Mouse (Mus musculus) 3T3-L1 (cell line): ENCODE measurements around the gene Nenf.
A peak's percentile ranks its signal among the peaks of the same experiment; 100 is the strongest.

Experiments used
- DNase-seq: peaks from one replicate; pipeline ENCODE4 v3.0.0-alpha.2; 2015; ENCODE audit warnings: low read depth, low spot score

Gene Nenf

DNA sequence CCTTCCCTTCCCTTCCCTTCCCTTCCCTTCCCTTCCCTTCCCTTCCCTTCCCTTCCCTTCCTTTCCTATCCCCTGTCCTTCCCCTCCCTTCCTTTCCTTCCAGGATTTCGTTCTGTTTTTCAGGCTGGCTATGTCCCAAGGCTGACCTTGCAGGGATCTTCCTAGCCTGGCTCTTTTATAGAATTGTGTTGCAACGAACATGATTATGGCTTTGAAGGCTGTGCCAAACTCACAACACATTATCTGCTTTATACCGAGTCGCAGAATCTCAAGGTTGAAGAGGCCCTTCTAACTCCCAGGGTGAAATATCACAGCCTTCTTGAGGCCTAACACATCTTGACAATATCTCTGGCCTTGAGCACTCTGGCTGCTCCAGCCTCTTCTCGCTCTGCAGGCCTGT, 692 bp upstream of the Nenf start:
- DNase-seq: peak; percentile 29

DNA sequence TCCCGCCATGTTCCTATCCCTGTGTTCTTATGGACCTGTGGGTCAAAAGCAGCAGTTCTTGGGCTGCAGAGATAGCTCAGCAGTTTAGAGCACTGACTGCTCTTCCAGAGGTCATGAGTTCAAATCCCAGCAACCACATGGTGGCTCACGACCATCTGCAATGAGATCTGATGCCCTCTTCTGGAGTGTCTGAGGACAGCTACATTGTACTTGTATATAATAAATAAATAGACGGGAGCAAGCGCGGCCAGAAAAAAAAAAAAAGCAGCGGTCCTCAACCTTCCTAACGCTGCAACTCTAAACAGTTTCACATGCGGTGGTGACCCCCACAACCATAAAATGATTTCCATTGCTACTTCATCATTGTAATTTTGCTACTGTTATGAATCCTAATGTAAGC, 1.2 kb downstream of the Nenf start:
- peak; percentile 25 for DNase-seq

DNA sequence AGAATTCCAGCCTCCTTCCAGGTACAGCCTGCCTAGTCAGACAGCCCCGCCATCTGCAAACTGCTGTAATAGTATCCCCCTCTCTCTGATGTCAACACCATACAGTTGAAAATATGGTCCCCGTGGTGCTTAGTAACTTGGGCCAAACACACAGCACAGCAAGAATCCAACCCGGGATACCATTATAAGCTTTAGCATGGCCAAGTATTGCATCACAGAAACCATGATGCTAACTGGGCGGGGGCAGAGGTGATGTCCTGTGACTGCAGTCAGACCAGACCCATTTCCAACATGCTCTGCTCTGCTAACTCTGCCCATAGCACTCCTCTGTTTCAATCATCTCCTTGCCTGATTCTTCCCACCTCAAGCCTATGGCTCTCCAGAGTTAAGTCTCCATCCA, 4.1 kb downstream of the Nenf start:
- peak; percentile 59 for DNase-seq

DNA sequence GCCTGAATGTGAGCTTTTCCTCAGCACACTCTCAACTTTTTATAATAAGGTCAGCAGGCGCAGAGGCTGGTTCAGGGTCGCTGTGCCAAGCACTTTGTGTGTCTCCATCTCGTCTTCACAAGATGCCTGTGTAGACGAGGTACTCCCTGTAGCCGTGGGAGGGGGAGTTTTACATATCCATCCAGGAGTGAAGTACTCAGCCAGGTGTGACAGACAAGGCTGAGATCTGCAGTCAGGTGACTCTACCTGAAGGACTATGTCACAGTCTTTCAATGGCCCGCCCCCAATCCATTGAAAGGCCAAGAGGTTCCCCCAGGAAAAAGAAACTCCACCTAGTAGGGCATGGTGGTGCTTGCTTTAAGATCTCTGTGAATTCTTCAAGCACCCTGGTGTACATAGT, 4.8 kb downstream of the Nenf start:
- no peak for DNase-seq

DNA sequence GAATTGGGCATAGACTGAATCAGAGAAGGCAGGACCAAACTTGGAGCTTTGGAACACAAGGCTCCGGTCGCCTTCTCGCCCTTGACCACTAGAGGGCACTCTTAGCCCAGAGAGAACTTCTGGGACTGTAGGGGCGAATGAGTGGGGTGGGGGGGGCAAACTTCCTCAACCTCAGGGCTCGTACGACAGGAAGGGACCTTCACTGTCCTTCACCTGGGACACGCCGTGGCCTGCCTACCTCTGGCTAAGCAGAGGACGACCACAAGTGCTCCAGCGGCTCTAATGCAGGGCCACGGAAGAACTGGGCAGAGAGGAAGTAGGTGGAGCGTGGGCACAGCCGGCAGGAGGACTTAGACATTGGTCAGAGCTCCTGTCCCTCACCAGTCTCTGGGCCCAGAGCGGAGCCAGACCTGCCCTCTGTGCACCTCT, 5.5 kb downstream of the Nenf start:
- DNase-seq: peak; percentile 91

DNA sequence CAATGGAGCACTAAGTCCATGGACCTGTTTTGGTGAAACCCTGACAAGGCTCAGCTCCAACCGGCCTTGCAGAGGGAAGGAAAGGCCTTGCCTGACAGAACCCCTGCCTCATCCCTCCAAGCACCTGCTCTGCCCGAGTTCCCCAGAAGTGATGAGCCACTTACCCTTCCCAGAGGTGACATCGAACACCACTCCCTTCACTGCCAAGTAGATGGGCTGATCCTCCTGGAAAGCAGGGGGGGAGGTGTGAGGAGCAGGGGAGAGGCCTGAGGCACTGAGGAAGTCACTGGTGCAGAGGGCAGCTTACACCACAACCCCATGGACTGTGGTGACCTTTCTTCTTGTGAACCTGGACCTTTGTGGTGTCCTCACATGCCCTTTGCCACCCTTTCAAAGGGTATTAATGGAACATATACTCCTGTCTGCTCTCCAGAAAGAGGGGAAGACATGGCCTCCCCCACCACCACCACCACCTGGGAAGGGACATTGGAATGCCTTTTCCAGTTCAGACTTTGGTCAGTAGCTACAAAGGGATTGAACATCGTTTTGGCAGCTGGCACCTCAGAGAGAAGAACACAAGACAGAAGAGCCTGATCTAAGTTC, 6.6 kb downstream of the Nenf start:
- no peak for DNase-seq

DNA sequence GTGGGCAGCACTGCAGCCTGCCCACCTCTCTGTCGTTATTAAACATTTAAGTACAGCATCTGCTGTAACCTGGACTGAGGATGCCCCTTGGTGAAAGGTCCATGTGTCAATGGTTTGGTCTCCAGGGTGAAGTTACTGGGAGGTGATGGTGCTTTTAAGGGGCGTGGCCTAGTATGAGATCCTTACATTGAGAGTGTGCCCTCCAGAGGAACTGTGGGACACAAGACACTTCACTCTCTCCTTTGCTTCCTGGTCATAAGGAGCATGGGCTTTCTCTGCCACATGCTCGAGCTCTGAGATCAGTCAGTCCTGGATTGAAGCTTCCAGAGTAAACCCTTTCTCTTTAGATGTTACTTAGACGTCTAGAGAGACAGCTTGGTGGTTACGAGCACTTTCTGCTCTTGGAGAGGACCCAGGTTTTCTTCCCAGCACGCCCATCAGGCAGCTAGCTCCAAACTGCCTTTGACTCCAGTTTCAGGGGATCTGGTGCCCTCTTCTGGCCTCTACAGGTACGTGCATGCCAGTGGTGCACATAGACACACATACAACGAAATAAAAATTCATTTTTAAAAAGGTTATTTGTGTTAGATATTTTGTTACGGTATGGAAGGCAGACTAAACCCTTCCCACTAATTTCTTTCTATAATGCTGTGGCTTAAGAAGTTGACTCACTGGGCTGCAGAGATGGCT, 10.1 kb downstream of the Nenf start:
- peak; percentile 41 for DNase-seq

DNA sequence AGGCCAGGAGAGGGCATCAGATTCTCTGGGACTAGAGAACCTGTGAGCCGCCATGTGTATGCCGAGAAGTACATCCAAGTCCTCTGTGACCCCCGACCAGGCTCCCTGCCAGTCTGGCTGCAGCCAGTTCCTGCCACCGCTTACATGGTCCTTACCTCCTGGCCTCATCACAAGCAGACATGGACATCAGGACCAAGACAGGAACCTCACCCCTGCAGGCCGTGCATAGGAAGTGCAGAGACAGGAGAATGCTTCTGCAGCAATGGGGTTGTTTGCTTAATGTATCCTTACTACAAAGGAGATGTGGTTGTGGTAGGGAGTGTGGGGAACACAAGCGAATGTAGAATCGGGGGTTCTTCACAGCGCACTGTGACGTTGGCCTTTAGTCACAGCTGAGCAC, 11.7 kb downstream of the Nenf start:
- DNase-seq: no peak

DNA sequence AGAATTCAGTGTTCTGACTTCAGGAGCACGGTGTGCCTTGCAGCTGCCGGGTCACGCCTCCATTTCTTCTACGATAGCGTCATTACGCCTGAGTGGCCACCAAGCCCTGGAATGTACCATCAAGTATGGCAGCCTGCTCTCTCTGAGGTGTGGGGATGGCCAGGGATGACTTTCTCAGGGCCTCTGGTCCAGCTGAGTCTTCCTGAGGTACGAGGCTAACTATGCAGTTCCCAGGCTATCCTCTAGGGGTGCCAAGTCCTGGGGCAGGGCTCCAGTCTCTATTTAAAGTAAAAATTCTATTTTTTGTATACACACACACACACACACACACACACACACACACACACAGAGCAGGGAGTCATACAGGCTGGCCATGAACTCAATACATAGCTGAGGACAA, 12.4 kb downstream of the Nenf start:
- DNase-seq: no peak

DNA sequence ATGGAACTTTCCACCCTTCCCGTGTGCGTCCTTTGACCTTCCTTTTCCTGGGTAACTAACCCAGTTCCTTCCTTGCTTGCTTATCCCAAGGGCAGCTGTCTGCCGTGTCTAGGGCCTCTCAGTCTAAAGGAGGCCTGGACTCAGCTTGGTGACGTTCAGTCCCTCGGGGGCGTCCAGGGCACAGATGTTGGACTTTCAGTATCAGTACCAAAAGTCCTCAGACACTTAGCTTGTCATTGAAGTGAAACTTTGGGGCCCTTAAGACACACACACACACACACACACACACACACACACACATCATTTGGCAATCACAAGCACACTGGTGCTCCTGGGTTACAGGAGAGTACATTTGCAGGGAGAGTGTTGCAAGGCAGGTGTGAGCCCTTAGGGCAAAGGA, 13.8 kb downstream of the Nenf start:
- no peak for DNase-seq

DNA sequence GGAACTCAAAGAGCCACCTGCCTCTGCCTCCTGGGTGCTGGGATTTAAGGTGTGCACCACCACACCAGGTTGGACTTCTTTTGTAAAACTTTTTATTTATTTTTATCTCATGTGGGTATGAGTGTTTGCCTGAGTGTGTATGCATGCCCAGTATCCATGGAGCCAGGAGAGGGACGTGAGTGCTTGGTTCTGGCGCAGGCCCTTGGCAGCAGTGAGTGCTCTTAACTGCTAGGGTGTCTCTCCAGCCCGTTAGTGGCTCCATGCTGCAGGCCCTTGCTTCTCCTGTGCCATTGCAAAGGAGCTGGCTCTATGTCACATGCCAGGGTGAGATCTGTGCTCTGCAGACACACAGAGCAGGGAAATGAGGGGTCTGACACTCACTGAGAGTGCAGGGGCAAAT, 14.3 kb downstream of the Nenf start:
- DNase-seq: no peak

DNA sequence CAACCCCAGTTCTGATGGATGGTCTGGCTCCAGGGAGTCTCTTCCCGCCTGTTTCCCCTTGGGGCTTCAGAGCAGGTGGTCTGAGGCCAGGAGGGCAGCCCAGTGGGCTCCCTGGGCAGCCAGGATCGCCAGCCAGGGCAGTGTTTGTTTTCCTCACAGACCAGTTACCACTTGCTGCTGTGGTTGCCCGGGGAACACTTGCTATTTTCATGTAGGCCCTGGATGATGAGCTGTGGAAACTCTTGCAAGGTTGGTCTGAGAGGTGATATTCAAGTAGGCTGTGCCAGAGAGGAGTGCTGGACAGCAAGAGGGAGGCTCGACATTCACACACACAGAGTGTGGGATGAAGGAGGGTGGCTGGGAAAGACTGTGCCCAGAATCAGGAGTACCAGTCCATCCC, 16.1 kb downstream of the Nenf start:
- no peak for DNase-seq

DNA sequence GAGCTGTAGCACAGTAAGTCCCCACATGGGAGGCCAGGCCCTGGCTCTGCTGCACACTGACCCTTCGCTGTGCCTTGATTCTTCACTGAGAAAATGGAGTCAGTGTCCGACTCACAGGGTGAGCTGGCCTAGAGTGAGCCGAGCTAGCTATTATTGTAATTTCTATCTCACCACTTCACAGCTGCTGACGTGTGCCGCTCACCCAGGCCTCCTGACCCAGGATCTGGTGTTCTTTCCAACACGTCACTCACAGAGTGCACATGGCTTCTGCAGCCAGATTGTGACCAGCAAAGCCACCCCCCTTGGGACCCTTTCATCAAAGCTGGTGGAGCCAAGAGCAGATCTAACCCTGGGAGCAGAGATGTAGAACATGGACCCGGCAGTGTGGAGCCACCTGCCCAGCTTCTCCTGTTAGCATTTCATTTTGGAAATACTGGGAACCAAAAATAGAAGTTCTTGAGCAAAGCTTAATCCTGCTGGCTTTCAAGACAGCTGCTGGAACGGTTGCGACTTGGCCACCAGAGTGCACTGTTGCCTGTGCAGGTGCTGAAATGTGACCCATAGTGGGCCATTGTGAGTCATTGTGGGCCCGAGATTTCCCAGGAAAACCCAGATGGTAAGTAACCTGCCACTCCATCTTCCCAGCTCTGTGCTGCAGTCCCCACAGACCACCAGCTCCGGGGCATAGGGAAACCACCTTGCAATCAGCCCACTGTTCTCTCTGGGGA, 18.6 kb downstream of the Nenf start:
- DNase-seq: peak; percentile 86

DNA sequence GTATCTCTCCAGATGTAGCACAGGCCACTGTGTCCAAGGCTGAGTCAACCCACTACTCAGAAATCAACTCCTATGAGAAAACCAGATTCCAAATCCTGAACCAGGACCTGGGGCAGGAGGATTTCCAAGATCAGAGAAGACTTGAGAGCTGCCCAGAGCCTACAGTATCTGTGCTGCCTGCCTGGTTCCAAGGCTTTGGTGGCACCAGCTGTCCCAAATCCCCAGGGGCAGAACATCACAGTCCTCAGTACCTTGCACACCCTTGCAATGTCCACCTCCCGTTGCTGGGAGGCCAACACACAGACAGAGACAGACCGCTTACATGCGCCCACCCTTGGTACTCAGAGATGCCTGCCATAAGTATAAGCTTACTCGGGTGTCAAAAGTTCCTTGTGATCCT, 19.7 kb downstream of the Nenf start:
- no peak for DNase-seq

DNA sequence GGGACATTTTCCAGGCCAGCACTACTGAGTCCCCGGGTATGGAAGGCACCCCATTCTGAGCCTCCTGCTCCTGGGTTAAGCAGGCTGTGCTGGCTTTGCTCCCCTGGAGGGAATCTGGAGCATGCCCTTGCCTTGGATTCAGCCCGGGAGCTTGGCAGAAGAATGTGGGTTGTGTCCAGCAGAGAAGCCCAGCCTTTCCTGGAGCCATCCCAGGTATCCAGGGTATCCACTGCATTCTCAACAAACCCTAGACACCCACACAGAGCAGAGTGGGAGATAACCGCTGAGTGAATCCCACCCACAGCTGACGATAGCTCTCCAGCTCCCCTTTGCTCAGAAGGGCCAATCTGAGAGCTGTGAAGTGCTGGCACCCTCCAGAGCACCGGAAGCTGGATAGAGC, 21.5 kb downstream of the Nenf start:
- no peak for DNase-seq

DNA sequence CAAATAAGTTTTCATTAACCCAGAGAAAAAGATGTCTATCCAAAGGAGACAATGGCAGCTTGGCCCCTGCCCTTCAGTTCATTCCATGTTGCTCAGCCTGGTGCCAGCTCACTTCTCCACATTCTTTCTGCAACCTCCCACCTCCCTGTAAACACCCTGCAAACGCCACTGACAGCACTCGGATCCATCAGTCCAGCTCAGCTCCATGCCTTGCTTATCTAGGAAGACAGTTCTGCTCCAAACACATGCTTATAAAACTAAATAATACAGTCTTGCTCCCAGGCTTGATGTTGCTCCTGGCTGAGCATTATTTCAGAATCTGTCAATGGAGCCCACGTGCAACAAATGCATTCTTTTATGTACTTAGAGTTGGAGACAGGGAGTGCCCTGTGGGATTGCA, 22.2 kb downstream of the Nenf start:
- DNase-seq: peak; percentile 47

DNA sequence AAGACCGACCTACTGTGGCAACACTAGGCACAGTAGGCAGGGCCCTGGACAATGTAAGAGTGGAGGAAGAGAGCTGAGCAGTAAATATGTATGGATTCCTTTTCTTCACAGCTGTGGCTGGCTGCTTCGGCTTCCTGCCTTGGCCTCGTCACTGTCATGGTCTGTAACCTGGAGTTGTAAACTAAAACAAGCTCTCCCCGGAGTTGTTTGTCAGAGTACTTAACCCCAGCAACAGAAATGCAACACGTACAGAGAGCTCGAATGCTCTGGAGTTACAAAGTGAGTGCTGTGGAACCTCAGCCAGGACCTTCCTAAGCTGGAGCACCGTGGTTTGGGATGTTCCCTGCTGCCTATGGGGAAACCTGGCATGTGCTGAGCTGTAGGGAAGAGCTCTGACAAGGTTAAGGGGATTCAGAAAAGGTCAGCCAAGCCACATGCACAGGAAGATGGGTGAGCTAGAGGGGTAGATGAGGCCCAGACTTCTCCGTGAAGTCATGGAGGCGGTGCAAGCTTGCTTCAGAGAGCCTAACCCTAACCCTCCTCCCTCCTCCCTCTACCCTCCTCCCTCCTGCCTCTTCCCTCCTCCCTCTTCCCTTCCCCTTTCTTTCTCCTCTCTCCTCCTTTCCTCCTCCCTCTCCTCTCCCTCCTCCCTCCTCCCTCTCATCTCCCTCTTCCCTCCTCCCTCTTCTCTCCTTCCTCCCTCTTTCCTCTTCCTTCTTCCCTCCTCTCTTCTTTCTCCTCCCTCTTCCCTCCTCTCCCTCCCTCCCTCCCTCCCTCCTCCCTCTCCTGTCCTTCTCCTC, 23.8 kb downstream of the Nenf start:
- peak; percentile 78 for DNase-seq

DNA sequence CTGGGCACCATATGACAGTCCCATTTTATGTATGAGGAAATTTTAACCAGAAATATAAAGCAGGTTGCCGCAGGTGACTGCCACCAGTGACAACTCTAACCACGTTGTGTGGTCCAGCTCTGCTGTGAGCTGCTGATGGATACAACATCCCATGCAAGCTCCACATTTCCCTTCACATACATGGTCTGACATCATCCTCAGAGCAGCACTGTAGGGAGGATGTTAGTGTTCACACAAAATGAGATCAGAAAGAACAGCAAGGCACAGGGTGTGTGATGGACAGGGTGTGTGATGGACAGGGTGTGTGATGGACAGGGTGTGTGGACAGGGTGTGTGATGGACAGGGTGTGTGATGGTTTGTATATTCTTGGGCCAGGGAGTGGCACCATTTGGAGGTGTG, 24.9 kb downstream of the Nenf start:
- peak; percentile 54 for DNase-seq

DNA sequence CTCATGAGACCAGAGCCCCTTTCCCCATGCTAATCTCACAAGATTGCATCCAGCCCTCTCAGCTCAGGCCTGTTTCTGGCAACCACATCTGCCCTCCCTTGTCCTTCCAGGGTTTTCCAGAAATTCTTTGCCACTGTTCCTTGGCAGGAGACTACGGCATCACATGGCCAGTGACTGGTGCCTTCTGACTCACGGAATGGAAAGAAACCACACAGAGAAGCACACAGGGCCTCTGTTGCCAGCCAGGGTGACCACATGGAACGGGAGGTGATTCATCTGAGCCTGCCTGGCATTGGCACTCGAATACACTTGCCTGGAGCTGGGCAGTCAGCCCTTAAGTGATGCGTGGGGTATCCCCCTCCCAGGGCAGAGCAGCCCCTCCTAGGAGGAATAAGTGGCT, 25.6 kb downstream of the Nenf start:
- DNase-seq: peak; percentile 99

DNA sequence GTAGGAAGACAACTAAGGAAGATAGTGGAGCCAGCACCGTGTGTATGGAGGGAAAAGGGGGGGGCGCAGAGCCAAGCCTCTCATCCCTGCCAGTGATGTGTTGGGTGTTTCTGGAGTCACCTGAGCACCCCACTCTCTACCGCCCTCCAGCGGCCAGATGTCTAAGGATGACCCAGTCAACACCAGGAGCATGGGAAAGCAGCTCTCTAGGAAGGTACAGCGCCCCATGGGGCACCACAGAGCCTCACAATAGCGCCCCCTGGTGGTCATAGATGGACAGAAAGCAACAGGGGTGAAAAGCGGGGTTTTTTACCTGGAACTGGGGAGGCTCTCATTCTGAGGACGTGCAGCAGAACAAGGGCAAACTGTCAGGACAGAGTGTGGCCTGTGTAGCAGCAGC, 29.2 kb downstream of the Nenf start:
- peak; percentile 51 for DNase-seq

DNA sequence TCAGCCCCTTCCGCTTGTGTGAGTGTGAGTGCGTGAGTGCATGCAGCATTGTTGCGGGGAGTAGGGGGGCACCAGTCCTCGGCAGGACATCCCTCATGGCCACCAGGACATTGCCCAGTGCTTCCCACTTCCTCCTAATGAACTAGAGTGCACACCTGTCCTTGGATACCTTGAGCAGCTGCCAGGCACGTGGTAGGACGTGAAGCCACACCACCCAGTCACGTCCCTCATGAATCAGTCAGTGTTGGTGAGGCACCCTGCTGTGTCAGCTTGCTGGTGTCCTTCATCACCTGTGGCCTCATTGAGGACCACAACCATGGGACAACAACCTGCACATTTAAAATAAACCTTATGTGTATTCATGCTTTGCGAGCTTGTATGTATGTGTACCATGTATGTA, 33.5 kb downstream of the Nenf start:
- DNase-seq: no peak
